Mouse (Mus musculus): Measurements from ENCODE around the gene Defb7. TPM values are rescaled to one million over a fixed set of nuclear protein-coding genes. Genes with fewer than 3 reads are reported as not detected.

The Defb7 gene
- polyA plus RNA-seq (2015; fragmentation: Nextera tagmentation; extraction: Ambion mirVana) = not detected in 2 replicates

GRCm38 (mm10) chr8:19494797-19495196, at the start of gene Defb7:
Gene Defb7 (plus strand): TSS chr8:19495097.

Small RNAs within 50 kb of the gene (microRNA-seq; reads per million reads assigned to microRNA genes)
- gene Gm27288 (not detected), gene Gm27852 (not detected)

Other genes with a start within 250 kb of the Defb7 start
- not detected in 2 replicates for gene Defb5, start 247.5 kb upstream of the Defb7 start, polyA plus RNA-seq (2015; fragmentation: Nextera tagmentation; extraction: Ambion mirVana)
- not detected in 2 replicates for gene Defb3, start 201.7 kb upstream of the Defb7 start, polyA plus RNA-seq (2015; fragmentation: Nextera tagmentation; extraction: Ambion mirVana)
- not detected in 2 replicates for gene Defb8, start 47.5 kb upstream of the Defb7 start, polyA plus RNA-seq (2015; fragmentation: Nextera tagmentation; extraction: Ambion mirVana)
- not detected in 2 replicates for gene 4930467E23Rik, start 234.5 kb downstream of the Defb7 start, polyA plus RNA-seq (2015; fragmentation: Nextera tagmentation; extraction: Ambion mirVana)